Mouse (Mus musculus) midbrain, embryonic 11.5 days (tissue): ENCODE data around the gene Olfr372. TPM values are rescaled to one million over a fixed set of nuclear protein-coding genes. Genes with fewer than 3 reads are reported as not detected.

Experiments used
- polyA plus RNA-seq: library from polyadenylated mRNA; unstranded; fragments of >200 nt; fragmentation: Nextera tagmentation; extraction: Ambion mirVana; gene quantifications from 2 replicates; pipeline ENCODE4 v1.2.1, GENCODE M21; 2014

Gene Olfr372
- polyA plus RNA-seq, 1 experiment from 2014 or later = not detected

Other genes starting within 250 kb of the Olfr372 start
- gene Zfp709, start 159.2 kb upstream of the Olfr372 start, polyA plus RNA-seq = 7.4 and 9.1 TPM in 2 replicates
- 7.2 and 9.2 TPM in 2 replicates for gene Zfp882, start 132.6 kb upstream of the Olfr372 start, polyA plus RNA-seq
- 39.7 and 44.2 TPM in 2 replicates for gene Zfp617, start 132.6 kb upstream of the Olfr372 start, polyA plus RNA-seq
- gene Zfp961, start 90.2 kb upstream of the Olfr372 start, polyA plus RNA-seq = 25.7 and 28.4 TPM in 2 replicates
- 0.22 and 0.41 TPM in 2 replicates for gene Cyp4f18, start 31.6 kb upstream of the Olfr372 start, polyA plus RNA-seq
- gene Olfr373, start 42.0 kb downstream of the Olfr372 start, polyA plus RNA-seq = not detected in 2 replicates
- not detected in 2 replicates for gene Olfr374, start 65.8 kb downstream of the Olfr372 start, polyA plus RNA-seq
- gene Tpm4, start 93.8 kb downstream of the Olfr372 start, polyA plus RNA-seq = 548 and 589 TPM in 2 replicates
- 103 and 107 TPM in 2 replicates for gene Rab8a, start 120.0 kb downstream of the Olfr372 start, polyA plus RNA-seq
- not detected in 2 replicates for gene Hsh2d, start 148.4 kb downstream of the Olfr372 start, polyA plus RNA-seq
- gene Cib3, start 171.6 kb downstream of the Olfr372 start, polyA plus RNA-seq = not detected in 2 replicates
- gene Gm11034, start 172.4 kb downstream of the Olfr372 start, polyA plus RNA-seq = not detected in 2 replicates
- gene Fam32a, start 178.5 kb downstream of the Olfr372 start, polyA plus RNA-seq = 73.1 and 77.8 TPM in 2 replicates
- gene Ap1m1, start 198.8 kb downstream of the Olfr372 start, polyA plus RNA-seq = 170 and 173 TPM in 2 replicates